Mouse (Mus musculus): ENCODE measurements around the gene Gm5134. TPM values are rescaled to one million over a fixed set of nuclear protein-coding genes. Genes with fewer than 3 reads are reported as not detected.

Gm5134 gene
- total RNA-seq, 2 experiments from 2014 or later, result not detected

- peak within 1 kb of the TSS; percentile 92 for H3K27ac ChIP-seq
- intact Hi-C loops (cut with DNase I), result no loop called here
Observed at GRCm38 (mm10) chr10:76032402-76033118, 78.2 kb downstream of the Gm5134 start, which contains the start of gene Zfp280b. Gene Zfp280b (plus strand): TSS chr10:76032650.

DNA sequence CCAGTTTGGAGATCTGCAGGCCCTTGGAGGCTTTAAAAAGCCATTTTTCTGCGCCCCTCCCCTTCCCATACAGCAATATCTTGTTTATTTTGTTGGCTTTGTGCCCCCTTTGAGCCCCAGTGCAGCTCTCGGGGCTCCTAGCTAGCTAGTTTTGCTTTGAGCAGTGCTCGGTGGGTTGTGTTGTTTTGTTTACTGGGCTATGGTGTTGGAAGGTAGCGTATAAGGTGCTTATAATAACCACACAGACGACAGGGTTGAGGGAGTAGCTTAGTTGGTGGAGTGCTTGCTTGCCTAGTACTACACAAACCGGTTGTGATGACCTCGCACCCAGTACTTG, 78.8 kb downstream of the Gm5134 start:
- Histone ChIP-seq H3K4me3 (peak overlapping the region; percentile 91), H3K27ac (peak overlapping the region; percentile 92)
- intact Hi-C loops (cut with DNase I), result no loop called here
- no peak for TF ChIP-seq CTCF (IDR thresholded peaks at IDR 0.05)
- no peak for DNase-seq

More at GRCm38 (mm10) chr10:76032402-76033118, 78.2 kb downstream of the Gm5134 start, which contains the start of gene Zfp280b:
- peak; percentile 79 for TF ChIP-seq CTCF (IDR thresholded peaks at IDR 0.05)
- peak; percentile 97 for DNase-seq
- H3K4me3 ChIP-seq, result peak within 1 kb of the TSS; percentile 91

DNA sequence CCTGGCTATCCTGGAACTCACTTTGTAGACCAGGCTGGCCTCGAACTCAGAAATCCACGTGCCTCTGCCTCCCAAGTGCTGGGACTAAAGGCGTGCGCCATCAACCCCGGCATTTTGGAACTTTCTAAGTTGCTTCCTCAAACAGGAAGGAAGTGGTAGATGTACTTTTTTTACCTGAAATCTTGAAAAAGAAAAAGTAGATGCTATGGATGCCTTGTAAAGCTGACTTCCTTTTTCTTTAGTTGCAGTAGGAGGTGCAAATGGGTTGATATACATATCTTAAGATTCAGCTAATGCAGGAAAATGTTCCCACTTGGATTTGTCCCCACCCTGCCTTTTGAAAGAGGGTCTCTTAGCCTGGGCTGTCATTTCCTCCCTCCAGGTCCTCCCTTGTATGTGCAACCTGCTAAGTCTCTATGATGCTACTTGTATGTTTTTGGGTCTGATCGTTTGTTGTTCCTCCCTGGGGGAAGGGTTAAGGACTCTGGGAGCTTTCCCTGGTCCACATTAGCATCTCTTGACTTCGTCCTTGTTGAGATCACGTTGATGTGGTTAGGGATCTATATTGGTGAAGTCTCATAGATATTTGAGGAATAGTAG, 79.8 kb downstream of the Gm5134 start:
- Histone ChIP-seq H3K27ac (no peak overlapping the region), H3K4me3 (no peak overlapping the region)
- intact Hi-C loops (cut with DNase I), result no loop called here
- DNase-seq, result no peak
- no peak for TF ChIP-seq CTCF (IDR thresholded peaks at IDR 0.05)

DNA sequence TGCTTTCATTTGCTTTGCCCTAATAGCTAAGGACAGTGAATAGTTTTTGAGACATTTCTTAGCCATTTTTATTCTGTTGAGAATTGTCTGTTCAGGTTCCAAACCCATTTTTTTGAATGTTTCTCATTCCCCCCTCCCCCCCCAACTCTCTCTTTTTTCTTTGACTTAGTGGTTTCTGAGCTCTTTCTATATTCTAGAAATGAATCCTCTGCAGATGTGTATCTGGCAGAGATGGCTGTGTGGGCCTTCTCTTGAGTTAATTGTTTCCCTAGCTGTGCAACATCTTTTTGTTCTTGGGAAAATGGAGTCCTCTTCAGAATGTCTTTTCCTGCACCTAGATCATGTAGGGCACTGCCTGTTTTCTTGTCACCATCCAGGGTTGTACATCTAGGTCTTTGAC, 81.0 kb downstream of the Gm5134 start:
- no peak overlapping the region for H3K27ac ChIP-seq
- no peak overlapping the region for H3K4me3 ChIP-seq
- DNase-seq, result no peak
- TF ChIP-seq CTCF (IDR thresholded peaks at IDR 0.05), result no peak
- intact Hi-C loops (cut with DNase I), result no loop called here

- Histone ChIP-seq H3K27ac (no peak overlapping the region), H3K4me3 (no peak overlapping the region)
- no peak for TF ChIP-seq CTCF (IDR thresholded peaks at IDR 0.05)
- no peak for DNase-seq
- intact Hi-C loops (cut with DNase I), result no loop called here
Observed at GRCm38 (mm10) chr10:76036962-76037361, 82.6 kb downstream of the Gm5134 start.

DNA sequence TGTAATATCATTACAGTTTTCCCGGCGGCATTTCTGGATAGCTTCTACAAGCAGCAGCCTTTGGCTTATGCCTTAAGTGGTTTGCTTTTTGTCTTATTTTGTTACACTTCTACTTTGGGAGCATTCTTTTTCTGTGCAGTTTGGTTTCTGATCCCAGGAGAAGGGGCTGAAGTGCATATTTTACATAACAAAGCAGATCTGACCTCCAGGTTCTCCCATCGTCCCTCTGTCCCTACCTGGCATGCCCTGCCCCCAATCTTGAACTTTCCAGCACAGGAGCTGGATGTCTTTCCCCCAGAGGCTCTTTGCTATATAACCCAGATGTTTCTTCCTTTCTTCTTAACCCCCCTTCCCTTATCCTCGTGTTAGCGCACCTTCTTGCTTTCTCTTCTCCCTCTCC, 91.0 kb downstream of the Gm5134 start:
- no peak for TF ChIP-seq CTCF (IDR thresholded peaks at IDR 0.05)
- Histone ChIP-seq H3K4me3 (no peak overlapping the region), H3K27ac (no peak overlapping the region)
- no peak for DNase-seq
- intact Hi-C loops (cut with DNase I), result no loop called here

DNA sequence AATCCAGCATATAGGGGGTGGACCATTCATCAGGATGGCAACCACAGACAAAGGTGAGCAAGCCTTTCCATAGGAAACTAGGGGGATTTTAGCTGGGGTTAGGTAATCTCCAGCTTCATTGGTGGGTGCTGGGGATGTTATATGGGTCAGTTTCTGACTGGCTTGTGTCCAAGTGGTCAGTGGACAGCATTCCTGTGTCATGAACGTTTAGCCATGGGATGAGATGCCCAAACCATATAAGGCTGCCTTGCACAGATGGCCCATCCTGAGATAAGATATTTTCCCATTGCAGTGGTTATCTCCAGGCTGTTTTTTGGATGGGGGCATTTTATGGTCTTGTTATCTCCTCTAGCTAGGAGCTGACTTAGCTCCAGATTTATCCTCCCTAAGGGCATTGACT, 92.4 kb downstream of the Gm5134 start:
- H3K27ac ChIP-seq, result no peak overlapping the region
- no peak overlapping the region for H3K4me3 ChIP-seq
- intact Hi-C loops (cut with DNase I), result no loop called here
- no peak for TF ChIP-seq CTCF (IDR thresholded peaks at IDR 0.05)
- DNase-seq, result no peak

- Histone ChIP-seq H3K27ac (no peak overlapping the region), H3K4me3 (no peak overlapping the region)
- TF ChIP-seq CTCF (IDR thresholded peaks at IDR 0.05), result no peak
- intact Hi-C loops (cut with DNase I), result no loop called here
- no peak for DNase-seq
Observed at GRCm38 (mm10) chr10:76047182-76047869, 93.0 kb downstream of the Gm5134 start.

DNA sequence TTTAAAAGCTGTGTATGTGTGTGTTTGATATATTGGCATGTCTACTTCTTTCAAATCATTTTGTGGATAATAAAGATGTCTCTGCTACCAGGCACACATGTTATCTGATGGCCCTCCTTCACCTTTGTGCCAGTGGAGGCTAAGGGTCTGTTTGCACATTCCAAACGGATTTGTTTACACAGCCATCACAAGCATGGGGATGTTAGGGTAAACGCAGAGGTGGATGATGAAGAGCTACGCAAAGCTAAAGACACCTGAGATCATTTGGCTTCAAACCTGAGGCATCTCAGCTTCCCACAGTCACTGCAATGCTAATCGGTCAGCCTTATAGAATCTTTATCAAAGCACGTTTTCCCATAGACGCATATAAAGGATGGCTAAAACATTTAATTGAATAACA, 94.7 kb downstream of the Gm5134 start:
- no peak for TF ChIP-seq CTCF (IDR thresholded peaks at IDR 0.05)
- no peak overlapping the region for H3K27ac ChIP-seq
- H3K4me3 ChIP-seq, result no peak overlapping the region
- intact Hi-C loops (cut with DNase I), result no loop called here
- no peak for DNase-seq

GRCm38 (mm10) chr10:76051860-76052259, 97.5 kb downstream of the Gm5134 start:
- intact Hi-C loops (cut with DNase I), result no loop called here
- no peak overlapping the region for H3K27ac ChIP-seq
- no peak for DNase-seq
- TF ChIP-seq CTCF (IDR thresholded peaks at IDR 0.05), result no peak
- H3K4me3 ChIP-seq, result no peak overlapping the region

Small RNA genes within 50 kb of the gene (microRNA-seq; reads per million reads assigned to microRNA genes)
- not detected for gene Mir6409

Other genes with a start within 250 kb of the Gm5134 start
- gene Cabin1, start 190.2 kb upstream of the Gm5134 start, total RNA-seq (2021), result 10 to 100 TPM in 1 of 2 experiments, 1 to 10 TPM in 1; 8.4 to 11.0 TPM
- 10 to 100 TPM; 32.5 to 55.0 TPM for gene Ddt, start 181.1 kb upstream of the Gm5134 start, total RNA-seq (2021)
- not detected for gene Gm20441, start 173.6 kb upstream of the Gm5134 start, total RNA-seq (2021)
- 1 to 10 TPM; 2.6 to 3.2 TPM for gene Gstt3, start 173.1 kb upstream of the Gm5134 start, total RNA-seq (2021)
- 1 to 10 TPM; 4.5 to 5.7 TPM for gene Gstt1, start 155.9 kb upstream of the Gm5134 start, total RNA-seq (2021)
- gene Gstt4, start 132.0 kb upstream of the Gm5134 start, total RNA-seq (2021), result not detected
- 1 to 10 TPM; 2.3 to 4.2 TPM for gene Gstt2, start 117.1 kb upstream of the Gm5134 start, total RNA-seq (2021)
- 100 to 1,000 TPM; 147 to 168 TPM for gene Mif, start 94.3 kb upstream of the Gm5134 start, total RNA-seq (2021)
- under 1 TPM in 1 of 2 experiments, not detected in 1; 0.45 TPM for gene Derl3, start 61.1 kb upstream of the Gm5134 start, total RNA-seq (2021)
- gene Smarcb1, start 32.9 kb upstream of the Gm5134 start, total RNA-seq (2021), result 10 to 100 TPM; 13.0 to 17.7 TPM
- gene Chchd10, start 21.4 kb upstream of the Gm5134 start, total RNA-seq (2021), result 1,000 to 10,000 TPM; 1,469 to 1,586 TPM
- 1 to 10 TPM; 2.5 to 2.8 TPM for gene Mmp11, start 18.0 kb upstream of the Gm5134 start, total RNA-seq (2021)
- gene Gm867, start 13.8 kb upstream of the Gm5134 start, total RNA-seq (2021), result not detected
- not detected for gene Vpreb3, start 11.5 kb upstream of the Gm5134 start, total RNA-seq (2021)
- 10 to 100 TPM in 1 of 2 experiments, 1 to 10 TPM in 1; 9.5 to 10.3 TPM for gene Zfp280b, start 78.1 kb downstream of the Gm5134 start, total RNA-seq (2021)
- not detected for gene Slc5a4b, start 156.4 kb downstream of the Gm5134 start, total RNA-seq (2021)
- not detected for gene Slc5a4a, start 192.9 kb downstream of the Gm5134 start, total RNA-seq (2021)

All from gastrocnemius, adult 2 months (tissue).